Mouse (Mus musculus) B cell, adult 2 months (primary cell): ENCODE results near the gene Pard3.

Source experiments
- DNase-seq, 2 experiments: peaks; one replicate each; pipeline ENCODE4 v3.0.0; 2022

Gene Pard3

DNA sequence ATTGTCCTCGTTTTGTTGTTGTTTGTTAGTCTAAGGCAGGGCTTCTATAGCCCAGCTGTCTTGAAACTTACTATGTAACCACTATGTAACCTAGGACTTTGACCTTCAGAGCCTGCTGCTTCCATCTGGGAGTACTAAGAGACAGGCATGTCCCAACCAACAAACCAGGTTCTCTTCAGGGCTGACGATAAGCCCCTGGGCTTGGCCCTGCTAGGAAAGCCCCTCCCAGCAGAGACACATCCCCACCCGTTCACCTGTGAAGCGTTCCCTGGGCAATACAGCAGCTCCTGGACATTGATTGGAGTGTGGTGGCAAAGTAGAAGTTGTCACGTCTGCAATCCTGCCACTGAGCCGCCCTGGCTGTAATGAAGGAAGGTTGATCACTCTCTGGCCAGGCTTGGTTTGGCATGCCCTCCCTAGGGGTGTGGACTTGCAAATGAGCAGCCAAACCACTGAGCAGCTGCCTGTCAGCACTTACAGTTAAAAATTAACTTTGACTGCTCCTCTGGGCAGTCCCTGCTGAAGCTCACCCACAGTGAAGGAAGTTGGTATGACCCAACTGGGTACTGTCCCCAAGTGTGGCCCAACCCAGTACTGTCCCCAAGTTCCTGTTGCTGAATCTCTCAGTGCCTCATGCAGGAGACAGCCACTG lies 377.3 kb downstream of the Pard3 start:
- DNase-seq, result peak; percentile 49 to 58

DNA sequence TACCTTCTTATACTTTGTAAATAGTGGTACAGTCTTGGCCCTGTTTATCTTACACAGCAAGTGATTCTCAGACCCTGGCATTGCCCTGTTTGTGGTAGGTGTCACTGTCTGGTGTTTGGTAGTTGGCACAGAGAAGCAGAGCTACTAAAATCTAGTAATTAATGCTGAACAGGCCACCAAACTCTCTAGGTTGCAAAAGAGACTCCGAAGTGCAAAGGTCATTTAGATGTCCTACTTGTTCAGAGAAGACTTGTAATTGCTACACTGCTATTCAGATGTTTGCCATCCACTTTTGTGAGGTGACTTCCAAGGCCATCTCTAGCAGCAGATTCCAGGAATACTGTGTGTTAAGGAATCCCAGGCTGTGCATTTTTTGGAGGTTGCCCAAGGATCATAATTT lies 383.7 kb downstream of the Pard3 start:
- no peak for DNase-seq

GRCm38 (mm10) chr8:127449066-127449840 lies 385.6 kb downstream of the Pard3 start:
- DNase-seq, result no peak

- DNase-seq, result no peak
Measured at GRCm38 (mm10) chr8:127450954-127451668, 387.4 kb downstream of the Pard3 start.

DNA sequence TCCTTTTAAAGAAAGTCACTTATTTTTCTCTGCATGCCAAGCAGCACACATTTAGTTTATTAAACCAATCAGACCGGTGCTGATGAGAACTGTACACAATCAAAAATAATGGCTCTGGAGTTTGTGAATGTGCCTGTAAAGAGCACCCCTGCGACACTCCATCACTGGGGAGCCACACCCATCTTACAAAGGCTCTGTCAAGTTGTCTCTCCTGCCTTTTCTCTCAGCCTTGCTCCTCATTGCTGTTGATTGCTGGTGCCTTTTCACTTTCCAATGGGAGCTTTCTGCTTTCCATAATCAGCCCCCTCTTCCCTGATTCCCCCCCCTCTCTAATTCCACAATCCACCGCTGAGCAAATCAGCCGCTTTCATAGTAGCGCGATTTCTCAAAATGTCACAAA lies 388.7 kb downstream of the Pard3 start:
- DNase-seq, result no peak

- no peak for DNase-seq
Measured at GRCm38 (mm10) chr8:127457901-127458300, 394.2 kb downstream of the Pard3 start.

DNA sequence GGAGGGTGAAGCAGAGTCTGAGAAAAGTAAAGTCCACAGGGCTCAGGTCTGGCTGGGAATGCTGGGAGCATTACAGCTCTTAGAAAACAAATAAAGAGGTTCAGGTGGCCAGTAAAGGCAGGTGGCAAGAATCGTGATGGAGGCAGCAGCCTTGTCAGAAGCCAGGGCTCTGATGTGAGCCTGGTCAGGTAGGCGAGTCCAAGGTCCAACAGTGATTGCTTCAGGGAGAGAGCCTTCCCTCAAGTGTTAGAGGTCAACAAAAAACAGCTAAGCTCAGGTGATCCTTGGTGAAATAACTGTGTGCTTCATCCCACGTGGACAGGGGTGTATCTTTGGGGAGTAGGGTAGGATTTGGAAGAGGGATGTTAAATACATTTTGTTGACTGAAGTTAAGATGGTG lies 397.5 kb downstream of the Pard3 start:
- DNase-seq, result no peak

GRCm38 (mm10) chr8:127462378-127462935 lies 398.8 kb downstream of the Pard3 start:
- DNase-seq, result no peak

DNA sequence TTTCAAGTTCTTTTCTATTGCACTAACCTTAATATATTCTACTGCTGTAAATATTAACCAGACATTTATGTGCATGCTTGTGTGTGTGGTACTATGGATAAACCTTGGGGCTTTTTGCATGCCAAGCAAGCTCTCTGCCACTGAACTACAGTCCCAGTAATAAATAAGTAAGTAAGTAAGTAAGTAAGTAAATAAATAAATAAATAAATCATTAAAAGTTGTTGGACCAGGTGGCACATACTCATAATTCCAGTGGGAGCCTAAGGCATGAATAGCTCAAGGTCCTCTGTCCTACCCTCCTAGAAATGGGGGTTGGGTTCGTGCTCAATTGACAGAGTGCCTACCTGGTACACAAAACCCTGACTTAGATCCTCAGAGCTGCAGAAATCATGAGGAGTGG lies 400.6 kb downstream of the Pard3 start:
- no peak for DNase-seq

DNA sequence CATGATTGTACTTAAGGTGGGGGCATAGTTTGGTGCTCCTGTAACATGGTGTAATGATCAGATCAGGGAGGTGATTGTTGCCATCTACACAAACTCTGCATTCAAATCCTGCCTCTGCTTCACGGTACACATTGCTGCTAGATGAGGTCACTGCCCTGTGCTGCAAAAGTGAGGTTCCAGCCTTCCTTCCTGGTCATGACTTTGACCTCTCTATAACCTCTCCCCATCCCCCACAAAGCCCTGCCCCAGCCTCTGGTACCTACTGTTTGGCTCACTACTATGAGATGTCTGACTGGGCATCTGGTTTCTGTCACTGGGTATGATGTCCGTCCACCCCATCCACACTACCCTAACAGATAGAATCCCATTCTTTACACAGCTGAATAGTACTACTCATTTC lies 408.5 kb downstream of the Pard3 start:
- no peak for DNase-seq

- DNase-seq, result no peak
Measured at GRCm38 (mm10) chr8:127480003-127480402, 416.3 kb downstream of the Pard3 start.

DNA sequence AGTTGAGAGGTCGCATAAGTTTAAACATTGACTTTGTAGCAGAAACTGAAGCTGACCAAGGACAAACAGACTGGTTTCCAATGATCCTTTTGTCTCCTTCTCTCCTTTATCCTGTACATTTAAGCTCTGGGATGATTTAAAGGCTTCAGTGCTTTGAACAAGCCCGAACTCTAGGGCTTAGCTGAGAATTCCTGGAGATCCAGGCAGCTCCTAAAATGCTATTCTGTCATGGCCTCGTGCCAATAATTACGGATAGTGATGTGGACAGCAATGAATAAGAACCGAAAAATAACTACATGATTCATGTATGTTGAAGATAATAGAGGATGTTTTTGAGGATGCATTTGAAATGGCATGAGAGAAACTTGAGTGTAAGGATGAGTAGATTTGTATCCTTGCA lies 421.9 kb downstream of the Pard3 start:
- no peak for DNase-seq

DNA sequence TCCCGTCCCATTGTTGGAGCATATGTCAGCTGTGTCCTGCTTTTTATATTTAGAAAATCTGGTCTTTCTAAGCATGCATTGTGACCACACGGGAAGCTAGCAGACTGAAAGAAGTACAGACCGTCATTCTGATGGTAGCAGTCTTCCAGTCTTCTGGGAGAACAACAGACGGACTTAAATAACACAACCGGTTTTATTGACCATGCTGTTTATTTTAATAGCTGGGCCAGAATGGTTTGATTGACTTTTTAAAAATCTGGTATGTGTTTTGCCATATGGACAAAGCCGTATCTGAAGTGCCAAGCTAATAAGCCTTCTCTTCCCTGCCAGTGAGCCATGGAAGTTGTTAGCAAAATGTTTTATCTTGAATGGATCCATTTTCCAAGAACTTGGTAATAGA lies 428.3 kb downstream of the Pard3 start:
- DNase-seq, result no peak

- DNase-seq, result no peak
Measured at GRCm38 (mm10) chr8:127495226-127495780, 431.6 kb downstream of the Pard3 start.

- DNase-seq, result no peak
Measured at GRCm38 (mm10) chr8:127498997-127499719, 435.5 kb downstream of the Pard3 start.

DNA sequence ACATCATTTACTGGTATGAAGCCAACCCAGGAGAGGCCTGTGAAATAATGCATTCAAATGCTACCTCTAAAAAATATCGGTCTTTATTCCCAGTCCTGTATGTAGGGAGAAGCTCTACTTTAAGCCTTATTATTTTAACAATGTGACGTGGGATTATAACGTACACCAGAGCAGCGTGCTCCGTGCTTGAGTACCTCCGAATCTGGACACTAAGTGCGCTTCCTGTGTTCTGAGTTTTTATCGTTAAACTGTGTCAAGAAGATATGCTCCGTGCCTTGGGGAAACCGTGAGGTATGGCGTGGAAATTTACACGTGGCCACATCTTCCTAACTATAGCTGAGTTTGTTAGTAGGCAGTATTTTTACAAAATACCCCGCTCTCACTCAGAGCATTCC lies 436.0 kb downstream of the Pard3 start:
- peak; percentile 5 to 6 for DNase-seq

- DNase-seq, result peak; percentile 11 to 14
Measured at GRCm38 (mm10) chr8:127500206-127500605, 436.5 kb downstream of the Pard3 start.

DNA sequence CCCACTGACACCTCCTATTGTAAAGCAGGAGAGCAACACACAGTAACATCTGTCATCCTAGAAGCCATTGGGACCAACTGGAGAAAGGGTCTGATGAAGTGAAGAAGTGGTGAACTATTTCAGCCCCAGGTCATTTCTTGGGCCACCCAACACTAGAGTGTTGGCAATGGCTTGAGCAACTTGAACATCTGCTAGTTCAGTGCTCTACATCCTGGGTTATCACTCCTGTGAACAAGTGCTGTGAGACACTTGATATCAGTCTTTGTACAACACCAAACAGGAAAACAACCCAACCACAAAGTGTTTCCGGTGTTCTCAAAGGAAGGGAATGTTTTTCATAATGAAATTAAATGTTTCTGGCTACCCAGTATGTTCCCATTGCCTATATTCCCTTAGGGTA lies 438.1 kb downstream of the Pard3 start:
- DNase-seq, result no peak

DNA sequence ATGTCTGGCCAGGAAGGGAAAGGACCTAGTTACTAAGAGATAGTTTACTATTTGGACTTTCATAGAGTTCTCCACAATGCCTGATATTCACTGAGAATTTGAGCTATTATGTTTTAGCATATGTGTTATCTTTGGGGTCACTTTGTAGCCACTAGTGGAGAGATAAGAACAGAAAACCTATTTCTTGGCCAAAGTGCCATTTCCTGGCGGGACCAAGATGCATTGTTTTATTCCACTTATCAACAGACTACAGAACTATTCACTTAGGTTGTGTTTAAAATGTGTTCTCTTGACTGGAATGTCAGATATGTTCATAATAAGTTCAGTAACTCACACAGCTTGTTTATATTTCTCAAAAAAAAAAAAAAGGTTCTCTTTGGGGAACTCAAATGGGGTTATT lies 441.6 kb downstream of the Pard3 start:
- DNase-seq, result no peak

DNA sequence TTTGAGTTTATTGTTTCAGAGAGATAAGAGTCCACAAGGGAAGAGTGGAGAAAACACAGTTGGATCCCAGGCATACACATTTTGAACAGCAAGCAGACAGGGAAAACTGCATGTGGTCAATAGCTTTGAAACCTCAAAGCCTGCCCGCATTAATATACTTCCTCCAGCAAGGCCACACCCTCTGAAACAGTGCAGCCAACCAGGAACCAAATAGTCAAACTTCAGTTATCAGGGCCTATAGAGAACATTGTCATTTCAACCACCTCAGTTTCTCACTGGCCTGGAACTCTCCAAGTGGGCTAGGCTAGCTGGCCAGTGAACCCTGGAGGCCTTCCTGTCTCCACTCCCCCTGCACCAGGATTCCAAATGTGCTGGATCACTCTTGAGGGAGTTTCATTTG lies 442.6 kb downstream of the Pard3 start:
- no peak for DNase-seq

DNA sequence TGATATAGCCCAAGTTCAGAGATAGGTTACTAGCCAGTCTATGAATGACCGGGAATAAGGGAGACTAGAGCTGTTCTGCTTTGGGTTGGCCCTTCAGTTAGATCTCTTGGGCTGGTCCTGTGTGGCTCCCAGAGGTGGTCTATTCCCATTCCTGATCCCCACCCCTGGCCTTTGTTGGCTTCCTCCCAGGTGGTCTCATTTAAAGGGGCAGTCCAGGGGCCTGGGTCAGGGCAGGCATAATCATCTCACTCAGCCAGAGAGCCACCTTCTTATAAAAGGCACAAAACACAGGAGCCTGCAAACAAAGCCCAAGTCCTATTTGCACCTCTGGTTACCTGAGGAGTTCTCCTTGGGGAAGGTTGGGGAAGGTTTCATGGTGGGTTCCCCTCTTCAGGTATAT lies 447.6 kb downstream of the Pard3 start:
- no peak for DNase-seq

- no peak for DNase-seq
Measured at GRCm38 (mm10) chr8:127512001-127512573, 448.4 kb downstream of the Pard3 start.
